Mouse (Mus musculus) gastrocnemius, postnatal 10 days (tissue): ENCODE measurements around the gene Gm17409. TPM values are rescaled to one million over a fixed set of nuclear protein-coding genes. Genes with fewer than 3 reads are reported as not detected.

Experiments used
- total RNA-seq, 2 experiments: library from RNA; stranded (reverse); gene quantifications; 2 replicates each; pipeline ENCODE4 v1.2.3; 2021

Gene Gm17409
- total RNA-seq, 2 experiments from 2014 or later = not detected

Other genes with a start within 250 kb of the Gm17409 start
- gene Acvr1c, start 112.2 kb upstream of the Gm17409 start, total RNA-seq = under 1 TPM; 0.54 to 0.70 TPM
- 10 to 100 TPM; 23.6 to 31.1 TPM for gene Acvr1, start 97.0 kb downstream of the Gm17409 start, total RNA-seq
- gene Upp2, start 97.2 kb downstream of the Gm17409 start, total RNA-seq = 1 to 10 TPM; 1.8 to 3.3 TPM